Mouse (Mus musculus) lung, postnatal 0 days (tissue): Measurements from ENCODE around the gene Psmg3. TPM values are rescaled to one million over a fixed set of nuclear protein-coding genes. Genes with fewer than 3 reads are reported as not detected.

ENCODE experiments used
- ATAC-seq: fragments of 200-750 bp; cut with Nextera tagmentation; 2 replicates; pipeline ENCODE4 v1.8.0; 2017; ENCODE audit warnings: moderate library complexity
- DNase-seq: peaks from one replicate; pipeline ENCODE4 v3.0.0-alpha.2; 2016; ENCODE audit warnings: low spot score
- H3K27ac ChIP-seq: fragments of 300-500 bp; sonication (generic); 2 replicates; pipeline ENCODE4 v1.5.1; 2014; ENCODE audit warnings: antibody characterized with exemption, mild to moderate bottlenecking, low read length, mixed read lengths
- H3K27me3 ChIP-seq: fragments of 300-500 bp; sonication (generic); replicated peaks from 2 replicates; pipeline ENCODE4 v1.6.1; 2014; ENCODE audit warnings: low read length, mixed read lengths; ENCODE audit not compliant: insufficient read depth
- H3K36me3 ChIP-seq: fragments of 300-500 bp; sonication (generic); 2 replicates; pipeline ENCODE4 v1.6.1; 2014; ENCODE audit warnings: low read length, mixed read lengths; ENCODE audit not compliant: insufficient read depth
- H3K4me1 ChIP-seq: fragments of 300-500 bp; sonication (generic); 2 replicates; pipeline ENCODE4 v1.6.1; 2014; ENCODE audit warnings: antibody characterized with exemption, low read depth, low read length, mixed read lengths; ENCODE audit not compliant: insufficient read depth
- H3K4me2 ChIP-seq: fragments of 300-500 bp; sonication (generic); replicated peaks from 2 replicates; pipeline ENCODE4 v1.6.1; 2014; ENCODE audit warnings: low read depth, mild to moderate bottlenecking, low read length, moderate library complexity, mixed read lengths
- H3K4me3 ChIP-seq: fragments of 300-500 bp; sonication (generic); 2 replicates; pipeline ENCODE4 v1.5.1; 2014; ENCODE audit warnings: low read depth, low read length
- H3K9ac ChIP-seq: fragments of 300-500 bp; sonication (generic); replicated peaks from 2 replicates; pipeline ENCODE4 v1.6.1; 2014; ENCODE audit warnings: low read depth, mild to moderate bottlenecking
- H3K9me3 ChIP-seq: fragments of 300-500 bp; sonication (generic); 2 replicates; pipeline ENCODE4 v1.6.1; 2016; ENCODE audit warnings: low read length, mixed read lengths
- CTCF ChIP-seq: IDR thresholded peaks from 2 replicates; pipeline ENCODE4 v1.5.1; 2016; ENCODE audit warnings: antibody characterized with exemption, mild to moderate bottlenecking
- EP300 ChIP-seq: IDR thresholded peaks from 2 replicates; pipeline ENCODE4 v1.6.1; 2016; ENCODE audit warnings: antibody characterized with exemption, mild to moderate bottlenecking, control low read depth
- WGBS: fragments of 180-500 bp; shearing (Covaris S2); extraction: QIAGEN DNeasy Blood & Tissue Kit; methylation state at CpG from one replicate; pipeline ENCODE4 v1.1.7; 2014; 5-methylcytosine and 5-hydroxymethylcytosine counted together
- polyA plus RNA-seq: library from polyadenylated mRNA; unstranded; fragments of >200 nt; fragmentation: Nextera tagmentation; extraction: Ambion mirVana; gene quantifications from 2 replicates; pipeline ENCODE4 v1.2.1, GENCODE M21; 2015

The Psmg3 gene
- polyA plus RNA-seq, 1 experiment from 2014 or later, result 45.4 TPM

DNA sequence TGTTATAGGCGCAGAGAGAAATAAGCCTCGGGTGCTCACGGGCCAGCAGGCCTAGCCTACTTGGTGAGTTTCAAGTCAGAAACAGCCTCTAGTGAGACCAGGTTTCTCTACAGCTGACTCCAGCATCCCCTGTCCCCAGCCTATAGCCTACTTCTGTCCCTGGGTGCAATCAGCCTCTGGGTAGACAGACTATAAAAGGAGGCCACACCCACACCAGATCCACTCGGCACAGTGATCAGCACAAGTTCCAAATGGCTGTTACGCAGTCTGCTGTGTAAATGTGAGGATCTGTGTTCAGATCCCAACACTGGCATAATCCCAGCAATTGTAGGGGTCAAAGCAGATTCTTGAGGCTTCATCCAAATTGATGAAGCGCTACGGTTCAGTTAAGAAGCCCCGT lies 23.5 kb downstream of the Psmg3 start:
- H3K9me3 ChIP-seq, result no peaks in the 10 kb centered on the region
- no peak overlapping the region for H3K4me2 ChIP-seq
- ATAC-seq (no peak), DNase-seq (no peak)
- no peak overlapping the region for H3K9ac ChIP-seq
- H3K4me3 ChIP-seq, result no peak overlapping the region
- H3K36me3 ChIP-seq, result peaks cover 22% of the 10 kb centered on the region; the same call in 1 of the 2 replicates
- peaks cover 4% of the 10 kb centered on the region; the same call in 1 of the 2 replicates for H3K4me1 ChIP-seq
- no peaks in the 10 kb centered on the region for H3K27me3 ChIP-seq
- TF ChIP-seq CTCF (no peak), EP300 (no peak)
- no peak overlapping the region for H3K27ac ChIP-seq
- WGBS, result 74% methylated on average over 8 of the region's 8 CpGs

GRCm38 (mm10) chr5:139801880-139802279 lies 24.8 kb downstream of the Psmg3 start:
- DNase-seq (no peak), ATAC-seq (no peak)
- Histone ChIP-seq H3K27me3 (no peaks in the 10 kb centered on the region), H3K4me3 (no peak overlapping the region), H3K9ac (no peak overlapping the region), H3K4me2 (no peak overlapping the region), H3K36me3 (peaks cover 22% of the 10 kb centered on the region; the same call in 1 of the 2 replicates), H3K9me3 (no peaks in the 10 kb centered on the region), H3K27ac (no peak overlapping the region), H3K4me1 (peaks cover 13% of the 10 kb centered on the region; the same call in 1 of the 2 replicates)
- no peak for TF ChIP-seq EP300
- 88% methylated on average over 10 of the region's 10 CpGs for WGBS

- ATAC-seq (no peak), DNase-seq (no peak)
- no peak for TF ChIP-seq CTCF
- no peak overlapping the region for H3K4me2 ChIP-seq
- no peak overlapping the region for H3K9ac ChIP-seq
- H3K36me3 ChIP-seq, result peaks cover 22% of the 10 kb centered on the region; the same call in 1 of the 2 replicates
- no peak overlapping the region for H3K27ac ChIP-seq
- H3K9me3 ChIP-seq, result no peaks in the 10 kb centered on the region
- H3K4me3 ChIP-seq, result no peak overlapping the region
- WGBS, result 92% methylated on average over 8 of the region's 8 CpGs
- H3K27me3 ChIP-seq, result no peaks in the 10 kb centered on the region
- peaks cover 19% of the 10 kb centered on the region; the same call in 1 of the 2 replicates for H3K4me1 ChIP-seq
Measured at GRCm38 (mm10) chr5:139801231-139801630, 25.5 kb downstream of the Psmg3 start.

DNA sequence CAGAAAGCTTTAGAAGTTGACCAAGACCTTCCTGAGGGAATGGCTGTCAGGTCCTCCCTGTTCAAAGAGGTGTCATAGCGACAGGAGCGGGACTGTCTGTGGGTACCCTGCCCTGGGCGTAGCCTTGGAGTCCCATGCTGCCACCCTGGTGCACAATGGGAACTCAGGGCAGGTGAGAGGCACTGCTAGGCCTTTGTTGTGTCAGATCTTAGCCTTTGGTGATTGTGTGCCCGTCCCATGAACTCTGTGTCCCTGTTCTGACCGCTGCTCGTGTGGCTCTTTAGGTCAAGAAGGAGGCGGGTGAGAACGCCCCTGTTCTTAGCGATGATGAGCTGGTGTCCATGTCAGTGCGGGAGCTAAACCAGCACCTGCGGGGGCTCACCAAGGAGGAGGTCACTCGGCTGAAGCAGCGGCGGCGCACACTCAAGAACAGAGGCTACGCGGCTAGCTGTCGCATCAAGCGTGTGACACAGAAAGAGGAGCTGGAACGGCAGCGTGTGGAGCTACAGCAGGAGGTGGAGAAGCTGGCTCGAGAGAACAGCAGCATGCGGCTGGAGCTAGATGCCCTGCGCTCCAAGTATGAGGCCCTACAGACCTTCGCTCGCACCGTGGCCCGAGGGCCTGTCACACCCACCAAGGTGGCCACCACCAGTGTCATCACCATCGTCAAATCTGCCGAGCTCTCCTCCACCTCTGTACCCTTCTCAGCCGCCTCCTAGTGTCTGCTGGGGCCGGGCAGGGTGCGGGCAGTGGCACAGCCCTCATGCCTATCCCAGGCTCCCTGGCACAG lies 26.7 kb downstream of the Psmg3 start:
- H3K4me3 ChIP-seq, result no peak overlapping the region
- TF ChIP-seq CTCF, result no peak
- no peak for TF ChIP-seq EP300
- peaks cover 22% of the 10 kb centered on the region; the same call in 1 of the 2 replicates for H3K36me3 ChIP-seq
- DNase-seq (no peak), ATAC-seq (no peak)
- H3K27me3 ChIP-seq, result no peaks in the 10 kb centered on the region
- H3K9ac ChIP-seq, result no peak overlapping the region
- peaks cover 28% of the 10 kb centered on the region for H3K4me1 ChIP-seq
- no peak overlapping the region for H3K4me2 ChIP-seq
- H3K9me3 ChIP-seq, result no peaks in the 10 kb centered on the region
- no peak overlapping the region for H3K27ac ChIP-seq
- WGBS, result 91% methylated on average over 33 of the region's 33 CpGs

DNA sequence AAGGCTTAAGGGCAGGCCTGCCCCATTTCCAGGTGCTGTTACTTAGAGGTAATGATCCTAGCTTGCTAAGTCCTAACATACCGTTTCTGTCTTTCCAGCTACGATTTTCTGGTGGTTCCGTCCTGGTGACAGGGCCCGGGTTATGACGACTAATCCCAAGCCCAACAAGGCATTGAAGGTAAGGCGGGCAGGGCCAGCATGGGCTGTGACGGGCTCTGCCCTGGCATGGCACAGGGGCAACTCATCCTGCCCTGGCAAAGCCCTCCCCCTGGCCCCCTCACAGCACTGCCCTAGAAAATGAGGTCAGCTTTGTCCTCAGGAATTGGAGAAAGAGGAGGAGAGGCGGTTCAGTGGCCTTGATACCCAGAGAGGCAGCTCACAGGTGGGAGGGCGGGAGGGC lies 27.6 kb downstream of the Psmg3 start:
- H3K9ac ChIP-seq, result no peak overlapping the region
- H3K9me3 ChIP-seq, result no peaks in the 10 kb centered on the region
- no peak overlapping the region for H3K4me3 ChIP-seq
- ATAC-seq (no peak), DNase-seq (no peak)
- peaks cover 33% of the 10 kb centered on the region for H3K4me1 ChIP-seq
- no peak for TF ChIP-seq CTCF
- H3K27ac ChIP-seq, result no peak overlapping the region
- no peaks in the 10 kb centered on the region for H3K27me3 ChIP-seq
- WGBS, result 95% methylated on average over 9 of the region's 9 CpGs
- H3K36me3 ChIP-seq, result peaks cover 22% of the 10 kb centered on the region; the same call in 1 of the 2 replicates
- H3K4me2 ChIP-seq, result no peak overlapping the region

DNA sequence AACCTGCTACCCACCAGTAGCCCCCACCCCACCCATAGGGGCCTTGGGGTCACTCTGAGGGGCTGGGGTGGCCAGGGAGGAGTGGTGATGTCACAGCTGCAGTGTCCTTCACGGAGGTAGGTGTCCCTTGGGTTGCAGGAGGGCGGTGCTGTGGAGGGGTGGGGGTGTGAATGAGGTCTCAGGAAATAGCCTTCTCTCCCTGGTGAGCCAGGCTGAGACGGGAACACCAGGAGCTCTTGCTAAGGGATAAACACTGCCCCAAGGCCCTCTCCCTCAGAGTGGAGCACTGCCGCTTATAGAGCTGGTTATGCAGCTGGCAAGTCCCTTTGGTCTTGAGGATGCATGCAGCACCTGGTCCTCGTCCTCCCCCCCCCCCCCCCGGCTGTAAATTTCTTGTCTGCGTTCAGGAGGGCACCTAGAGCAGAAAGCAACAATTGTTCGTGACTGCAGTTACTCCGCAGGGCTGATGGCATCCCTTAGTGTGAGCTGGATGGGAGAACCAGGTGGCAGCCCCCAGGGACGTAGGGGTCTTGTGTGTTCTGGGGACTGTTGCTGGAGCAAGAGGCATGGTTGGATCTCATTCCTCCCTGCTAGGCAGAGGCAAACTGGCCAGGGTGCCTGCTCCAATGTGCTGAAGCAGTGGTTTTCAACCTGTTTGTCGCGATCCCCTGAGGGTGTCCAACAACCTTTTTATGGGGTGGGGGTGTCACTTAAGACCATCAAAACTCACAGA lies 28.4 kb downstream of the Psmg3 start:
- WGBS, result 44% methylated on average over 10 of the region's 12 CpGs
- no peaks in the 10 kb centered on the region for H3K9me3 ChIP-seq

More for the DNA sequence above, 28.4 kb downstream of the Psmg3 start:
- H3K9ac ChIP-seq, result no peak overlapping the region
- peaks cover 22% of the 10 kb centered on the region; the same call in 1 of the 2 replicates for H3K36me3 ChIP-seq
- TF ChIP-seq CTCF (no peak), EP300 (no peak)
- peak overlapping the region; percentile 94 for H3K27ac ChIP-seq
- H3K27me3 ChIP-seq, result no peaks in the 10 kb centered on the region
- DNase-seq (peak; percentile 49), ATAC-seq (peak; percentile 20)
- H3K4me1 ChIP-seq, result peaks cover 38% of the 10 kb centered on the region
- H3K4me2 ChIP-seq, result peak overlapping the region; percentile 56
- H3K4me3 ChIP-seq, result no peak overlapping the region
